Mouse (Mus musculus): ENCODE measurements around the gene Rbp2. TPM values are rescaled to one million over a fixed set of nuclear protein-coding genes. Genes with fewer than 3 reads are reported as not detected.

Gene Rbp2
- polyA plus RNA-seq, 1 experiment from 2014 or later = 0.53 TPM

GRCm38 (mm10) chr9:98490128-98490527 lies 4.2 kb downstream of the Rbp2 start:
- no peak overlapping the region for H3K4me3 ChIP-seq
- H3K9me3 ChIP-seq = no peaks in the 10 kb centered on the region
- H3K9ac ChIP-seq (replicated peaks) = no peak overlapping the region
- no peaks in the 10 kb centered on the region for H3K27me3 ChIP-seq
- H3K4me2 ChIP-seq (replicated peaks) = no peak overlapping the region
- no peaks in the 10 kb centered on the region for H3K36me3 ChIP-seq
- no peak overlapping the region for H3K27ac ChIP-seq (replicated peaks)
- 55% methylated on average over 4 of the region's 4 CpGs for WGBS
- H3K4me1 ChIP-seq = no peaks in the 10 kb centered on the region
- ATAC-seq (replicated peaks) = no peak

GRCm38 (mm10) chr9:98491071-98491470 lies 5.2 kb downstream of the Rbp2 start:
- no peak for ATAC-seq (replicated peaks)
- no peaks in the 10 kb centered on the region for H3K9me3 ChIP-seq
- no peak overlapping the region for H3K4me2 ChIP-seq (replicated peaks)
- no peak overlapping the region for H3K9ac ChIP-seq (replicated peaks)
- no peaks in the 10 kb centered on the region for H3K4me1 ChIP-seq
- no peaks in the 10 kb centered on the region for H3K27me3 ChIP-seq
- H3K36me3 ChIP-seq = no peaks in the 10 kb centered on the region
- 60% methylated on average over 5 of the region's 5 CpGs for WGBS
- H3K4me3 ChIP-seq = no peak overlapping the region
- no peak overlapping the region for H3K27ac ChIP-seq (replicated peaks)

GRCm38 (mm10) chr9:98492212-98492611 lies 6.3 kb downstream of the Rbp2 start:
- H3K27me3 ChIP-seq = no peaks in the 10 kb centered on the region
- WGBS = 90% methylated on average over 5 of the region's 5 CpGs
- H3K9ac ChIP-seq (replicated peaks) = no peak overlapping the region
- H3K27ac ChIP-seq (replicated peaks) = no peak overlapping the region
- 0 out of 2 replicates have a peak, but pooled peaks cover 2% of the 10 kb centered on the region for H3K4me1 ChIP-seq
- no peak overlapping the region for H3K4me3 ChIP-seq
- no peaks in the 10 kb centered on the region for H3K9me3 ChIP-seq
- H3K36me3 ChIP-seq = no peaks in the 10 kb centered on the region
- ATAC-seq (replicated peaks) = no peak
- H3K4me2 ChIP-seq (replicated peaks) = no peak overlapping the region

- ATAC-seq (replicated peaks) = no peak
- no peak overlapping the region for H3K27ac ChIP-seq (replicated peaks)
- H3K9me3 ChIP-seq = no peaks in the 10 kb centered on the region
- no peak overlapping the region for H3K4me2 ChIP-seq (replicated peaks)
- H3K27me3 ChIP-seq = no peaks in the 10 kb centered on the region
- peaks cover 8% of the 10 kb centered on the region for H3K4me1 ChIP-seq
- no peak overlapping the region for H3K4me3 ChIP-seq
- 84% methylated on average over 1 of the region's 1 CpGs for WGBS
- no peaks in the 10 kb centered on the region for H3K36me3 ChIP-seq
- H3K9ac ChIP-seq (replicated peaks) = no peak overlapping the region
Measured at GRCm38 (mm10) chr9:98492821-98493220, 6.9 kb downstream of the Rbp2 start.

DNA sequence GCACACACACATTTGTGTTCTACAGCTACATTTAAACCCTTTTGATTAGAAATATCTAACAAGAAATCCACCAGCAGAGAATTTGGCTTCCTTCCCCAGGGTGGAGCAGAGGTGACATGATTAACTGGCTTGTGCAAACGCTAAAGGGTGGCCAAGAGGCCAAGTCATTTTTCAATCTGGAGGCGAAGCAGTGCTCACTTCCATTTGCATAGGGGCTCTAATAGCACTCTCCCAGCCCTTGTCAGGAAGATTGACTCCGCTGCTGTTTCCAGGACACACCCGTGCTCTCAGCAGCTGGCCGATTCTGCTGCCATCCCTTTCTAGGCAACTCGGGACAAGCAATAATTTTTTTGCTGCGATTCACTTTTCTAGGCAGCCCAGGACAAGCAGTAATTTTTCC lies 11.2 kb downstream of the Rbp2 start:
- no peak overlapping the region for H3K27ac ChIP-seq (replicated peaks)
- no peak overlapping the region for H3K4me2 ChIP-seq (replicated peaks)
- no peaks in the 10 kb centered on the region for H3K36me3 ChIP-seq
- H3K9me3 ChIP-seq = no peaks in the 10 kb centered on the region
- no peak overlapping the region for H3K4me3 ChIP-seq
- no peak overlapping the region for H3K9ac ChIP-seq (replicated peaks)
- whole genome bisulfite sequencing = 52% methylated on average over 7 of the region's 7 CpGs
- no peaks in the 10 kb centered on the region for H3K27me3 ChIP-seq
- ATAC-seq (replicated peaks) = no peak
- peaks cover 12% of the 10 kb centered on the region for H3K4me1 ChIP-seq

DNA sequence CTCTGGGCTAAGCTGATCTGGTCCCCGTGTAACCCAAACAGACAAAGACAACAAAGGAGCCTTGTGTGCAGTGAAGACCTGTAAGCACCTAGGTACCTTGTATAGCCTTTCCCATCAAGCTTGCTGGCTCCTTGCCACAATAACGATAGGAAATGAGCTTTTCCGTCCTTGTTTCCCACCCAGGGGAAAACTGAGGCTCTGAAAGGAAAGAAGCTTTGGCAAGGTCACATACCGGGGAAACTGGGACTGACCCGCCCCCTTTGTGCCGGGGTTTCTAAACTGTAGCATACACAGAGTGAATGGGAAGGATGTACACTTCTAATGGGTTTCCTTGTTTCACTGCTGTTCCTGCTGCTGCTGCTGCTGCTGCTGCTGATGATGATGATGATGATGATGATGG lies 12.1 kb downstream of the Rbp2 start:
- Histone ChIP-seq H3K9me3 (no peaks in the 10 kb centered on the region), H3K4me3 (no peak overlapping the region), H3K36me3 (no peaks in the 10 kb centered on the region), H3K27ac (replicated peaks) (no peak overlapping the region), H3K27me3 (no peaks in the 10 kb centered on the region), H3K4me2 (replicated peaks) (no peak overlapping the region), H3K4me1 (peaks cover 12% of the 10 kb centered on the region), H3K9ac (replicated peaks) (no peak overlapping the region)
- no peak for ATAC-seq (replicated peaks)
- 39% methylated on average over 6 of the region's 6 CpGs for WGBS

GRCm38 (mm10) chr9:98498717-98499268 lies 12.9 kb downstream of the Rbp2 start:
- Histone ChIP-seq H3K9me3 (no peaks in the 10 kb centered on the region), H3K36me3 (no peaks in the 10 kb centered on the region), H3K4me1 (peaks cover 12% of the 10 kb centered on the region), H3K4me2 (replicated peaks) (no peak overlapping the region), H3K4me3 (no peak overlapping the region), H3K9ac (replicated peaks) (no peak overlapping the region), H3K27me3 (no peaks in the 10 kb centered on the region), H3K27ac (replicated peaks) (no peak overlapping the region)
- WGBS = 77% methylated on average over 17 of the region's 17 CpGs
- no peak for ATAC-seq (replicated peaks)

- no peaks in the 10 kb centered on the region for H3K27me3 ChIP-seq
- no peaks in the 10 kb centered on the region for H3K36me3 ChIP-seq
- no peak overlapping the region for H3K4me3 ChIP-seq
- H3K9me3 ChIP-seq = no peaks in the 10 kb centered on the region
- H3K27ac ChIP-seq (replicated peaks) = no peak overlapping the region
- H3K9ac ChIP-seq (replicated peaks) = no peak overlapping the region
- H3K4me1 ChIP-seq = peaks cover 12% of the 10 kb centered on the region
- no peak for ATAC-seq (replicated peaks)
- H3K4me2 ChIP-seq (replicated peaks) = no peak overlapping the region
- WGBS = 90% methylated on average over 5 of the region's 5 CpGs
Measured at GRCm38 (mm10) chr9:98499601-98500000, 13.7 kb downstream of the Rbp2 start.

- no peak overlapping the region for H3K27ac ChIP-seq (replicated peaks)
- no peak for ATAC-seq (replicated peaks)
- 74% methylated on average over 6 of the region's 6 CpGs for WGBS
Measured at GRCm38 (mm10) chr9:98507480-98507879, 21.6 kb downstream of the Rbp2 start.

GRCm38 (mm10) chr9:98510363-98511055 lies 24.6 kb downstream of the Rbp2 start:
- no peak for ATAC-seq (replicated peaks)
- H3K4me3 ChIP-seq = no peak overlapping the region
- H3K4me2 ChIP-seq (replicated peaks) = no peak overlapping the region
- H3K9ac ChIP-seq (replicated peaks) = no peak overlapping the region
- no peaks in the 10 kb centered on the region for H3K4me1 ChIP-seq
- 88% methylated on average over 6 of the region's 6 CpGs for WGBS
- H3K36me3 ChIP-seq = no peaks in the 10 kb centered on the region
- H3K27me3 ChIP-seq = no peaks in the 10 kb centered on the region
- H3K9me3 ChIP-seq = no peaks in the 10 kb centered on the region
- H3K27ac ChIP-seq (replicated peaks) = no peak overlapping the region

More at GRCm38 (mm10) chr9:98507480-98507879, 21.6 kb downstream of the Rbp2 start:
- Histone ChIP-seq H3K4me2 (replicated peaks) (no peak overlapping the region), H3K9ac (replicated peaks) (no peak overlapping the region), H3K4me1 (no peaks in the 10 kb centered on the region), H3K27me3 (no peaks in the 10 kb centered on the region), H3K36me3 (no peaks in the 10 kb centered on the region), H3K9me3 (no peaks in the 10 kb centered on the region), H3K4me3 (no peak overlapping the region)

DNA sequence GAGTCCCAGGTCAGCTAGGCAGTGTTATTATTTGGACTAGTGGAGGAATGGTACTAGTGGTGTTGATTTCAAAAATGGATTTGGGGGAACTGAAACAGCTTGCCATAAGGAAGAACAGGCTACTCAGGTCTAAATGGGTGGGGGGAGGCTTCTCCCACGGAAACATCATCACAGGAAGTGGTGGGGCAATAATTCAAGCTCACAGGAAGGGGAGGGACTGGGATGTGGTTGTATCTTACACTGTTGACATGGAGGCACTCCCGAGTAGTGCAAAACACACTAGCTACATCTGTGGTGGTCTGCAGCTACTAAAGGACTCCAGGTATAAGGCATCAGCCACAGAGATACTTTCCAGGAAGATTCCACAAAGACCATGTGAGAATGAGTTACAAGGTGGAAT lies 38.0 kb downstream of the Rbp2 start:
- Histone ChIP-seq H3K27me3 (no peaks in the 10 kb centered on the region), H3K9me3 (no peaks in the 10 kb centered on the region), H3K9ac (replicated peaks) (no peak overlapping the region), H3K4me3 (no peak overlapping the region), H3K4me2 (replicated peaks) (no peak overlapping the region), H3K36me3 (no peaks in the 10 kb centered on the region), H3K4me1 (peaks cover 36% of the 10 kb centered on the region), H3K27ac (replicated peaks) (peak overlapping the region; percentile 78)
- WGBS = 74% methylated on average over 2 of the region's 2 CpGs
- ATAC-seq (replicated peaks) = no peak

DNA sequence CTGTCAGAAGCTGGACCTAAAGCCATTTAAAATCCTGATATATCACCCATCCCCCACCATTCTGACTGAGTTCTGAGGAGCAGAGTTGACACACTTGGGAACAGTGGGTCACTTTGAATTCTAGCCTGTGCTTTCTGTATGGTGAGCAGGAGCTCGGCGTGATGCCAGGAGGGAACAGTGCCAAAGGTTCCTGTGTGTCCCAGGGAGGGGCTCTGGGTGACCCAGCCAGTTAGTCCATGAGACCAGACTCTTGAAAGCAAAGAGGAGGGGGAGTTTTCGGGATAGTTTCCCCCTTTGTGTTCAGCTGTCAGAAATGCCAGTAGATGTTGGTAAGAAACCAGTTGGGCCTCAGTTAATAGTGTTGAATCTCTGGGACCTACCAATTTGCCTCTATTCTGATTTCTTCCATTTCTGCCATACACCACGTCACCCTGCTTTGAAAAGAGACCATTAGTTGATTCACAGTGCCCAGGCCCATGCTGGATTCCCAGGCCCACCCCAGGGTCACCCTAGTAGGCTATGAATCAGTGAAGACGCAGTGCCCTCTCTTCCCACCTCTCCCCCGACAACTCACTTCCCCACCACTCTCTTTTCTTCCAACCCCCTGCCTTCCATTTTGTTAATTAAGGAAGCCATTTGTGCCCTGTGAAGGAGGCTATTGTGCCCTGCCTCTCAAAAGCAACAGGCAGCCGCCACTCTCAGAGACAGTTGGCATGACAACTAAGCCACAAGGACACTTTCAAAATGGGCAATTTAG lies 39.0 kb downstream of the Rbp2 start:
- H3K27ac ChIP-seq (replicated peaks) = peak overlapping the region; percentile 78
- no peak overlapping the region; the same call in 1 of the 2 replicates for H3K4me2 ChIP-seq (replicated peaks)
- H3K4me3 ChIP-seq = no peak overlapping the region
- H3K27me3 ChIP-seq = no peaks in the 10 kb centered on the region
- peaks cover 42% of the 10 kb centered on the region for H3K4me1 ChIP-seq
- ATAC-seq (replicated peaks) = peak; percentile 93
- H3K9me3 ChIP-seq = no peaks in the 10 kb centered on the region
- H3K9ac ChIP-seq (replicated peaks) = no peak overlapping the region
- H3K36me3 ChIP-seq = no peaks in the 10 kb centered on the region
- 6% methylated on average over 7 of the region's 7 CpGs for WGBS
